Mouse (Mus musculus) midbrain, embryonic 13.5 days (tissue): ENCODE data around the gene Lcn3. TPM values are rescaled to one million over a fixed set of nuclear protein-coding genes. Genes with fewer than 3 reads are reported as not detected.
"Not testable (repeated sequence)": the region's sequence is repeated elsewhere in the genome, so short reads cannot be mapped to it uniquely, and the experiment has no call there.

ENCODE experiments used
- ATAC-seq: fragments of 200-750 bp; cut with Nextera tagmentation; 2 replicates; pipeline ENCODE4 v1.8.0; 2017; ENCODE audit warnings: mild to moderate bottlenecking, moderate TSS enrichment, moderate library complexity
- H3K27ac ChIP-seq: fragments of 300-500 bp; sonication (generic); 2 replicates; pipeline ENCODE4 v1.5.1; 2015; ENCODE audit warnings: inconsistent platforms, mild to moderate bottlenecking, moderate library complexity
- H3K27me3 ChIP-seq: fragments of 300-500 bp; sonication (generic); 2 replicates; pipeline ENCODE4 v1.6.1; 2015; ENCODE audit warnings: mild to moderate bottlenecking, inconsistent platforms
- H3K36me3 ChIP-seq: fragments of 300-500 bp; sonication (generic); 2 replicates; pipeline ENCODE4 v1.6.1; 2015; ENCODE audit warnings: mild to moderate bottlenecking, inconsistent platforms
- H3K4me1 ChIP-seq: fragments of 300-500 bp; sonication (generic); replicated peaks from 2 replicates; pipeline ENCODE4 v1.6.1; 2015; ENCODE audit warnings: inconsistent platforms
- H3K4me2 ChIP-seq: fragments of 300-500 bp; sonication (generic); replicated peaks from 2 replicates; pipeline ENCODE4 v1.6.1; 2015; ENCODE audit warnings: moderate library complexity, mild to moderate bottlenecking, inconsistent platforms
- H3K4me3 ChIP-seq: fragments of 300-500 bp; sonication (generic); replicated peaks from 2 replicates; pipeline ENCODE4 v1.5.1; 2015; ENCODE audit warnings: mild to moderate bottlenecking, inconsistent platforms
- H3K9ac ChIP-seq: fragments of 300-500 bp; sonication (generic); replicated peaks from 2 replicates; pipeline ENCODE4 v1.6.1; 2015; ENCODE audit warnings: mild to moderate bottlenecking, inconsistent platforms
- H3K9me3 ChIP-seq: fragments of 300-500 bp; sonication (generic); 2 replicates; pipeline ENCODE4 v1.6.1; 2016; ENCODE audit warnings: mild to moderate bottlenecking, inconsistent platforms
- WGBS: fragments of 180-500 bp; shearing (Covaris S2); methylation state at CpG from one replicate; pipeline ENCODE4 v1.1.7; 2015; 5-methylcytosine and 5-hydroxymethylcytosine counted together
- polyA plus RNA-seq: library from polyadenylated mRNA; unstranded; fragments of >200 nt; fragmentation: Nextera tagmentation; extraction: Ambion mirVana; gene quantifications from 2 replicates; pipeline ENCODE4 v1.2.1, GENCODE M21; 2015

Gene Lcn3
- polyA plus RNA-seq, 1 experiment from 2014 or later: not detected

DNA sequence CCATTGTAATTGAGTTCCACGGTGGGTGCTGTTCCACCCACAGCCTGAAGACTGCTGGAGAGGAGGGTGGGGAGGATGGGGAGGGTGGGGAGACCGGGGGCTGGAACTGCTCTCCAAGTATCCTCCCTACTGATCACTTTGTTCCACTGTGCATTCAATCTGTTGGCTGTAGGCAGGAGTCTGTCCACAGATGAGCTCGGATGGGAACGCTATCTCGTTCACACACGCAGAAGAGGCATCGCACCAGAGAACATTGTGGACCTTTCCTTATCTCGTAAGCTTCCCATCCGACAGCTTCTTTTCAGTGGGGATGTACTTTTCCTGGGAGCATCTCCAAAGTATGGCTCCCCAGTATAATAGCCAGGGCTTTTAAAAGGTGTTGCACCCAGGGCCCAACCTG lies 13.7 kb downstream of the Lcn3 start:
- 91% methylated on average over 9 of the region's 9 CpGs for WGBS
- Histone ChIP-seq H3K9ac (no peak overlapping the region), H3K27ac (no peak overlapping the region), H3K27me3 (no peaks in the 10 kb centered on the region), H3K4me1 (no peaks in the 10 kb centered on the region), H3K4me3 (no peak overlapping the region), H3K4me2 (no peak overlapping the region), H3K9me3 (no peaks in the 10 kb centered on the region), H3K36me3 (no peaks in the 10 kb centered on the region)
- no peak for ATAC-seq

DNA sequence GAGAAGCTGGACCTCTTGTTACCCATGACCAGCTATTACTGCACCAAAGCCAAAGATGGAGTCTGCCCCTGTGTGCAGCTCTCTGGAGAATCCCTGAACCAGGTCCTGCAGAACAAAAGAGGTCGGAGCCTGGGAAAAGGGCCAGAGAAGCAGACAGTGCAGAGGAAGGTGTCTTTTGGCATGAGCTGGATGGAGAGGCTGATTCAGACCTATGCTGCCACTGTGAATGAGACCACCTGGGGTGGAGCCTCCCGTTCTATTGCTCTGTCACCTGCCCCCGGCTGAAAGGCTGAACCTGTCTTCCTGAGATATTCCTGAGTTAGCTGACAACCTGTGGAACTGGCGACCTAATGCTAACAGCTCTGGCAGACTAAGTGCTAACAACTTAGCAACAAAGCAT lies 15.6 kb downstream of the Lcn3 start:
- no peaks in the 10 kb centered on the region for H3K4me1 ChIP-seq
- H3K36me3 ChIP-seq: no peaks in the 10 kb centered on the region
- 74% methylated on average over 4 of the region's 4 CpGs for WGBS
- H3K4me2 ChIP-seq: no peak overlapping the region
- no peaks in the 10 kb centered on the region for H3K27me3 ChIP-seq
- H3K4me3 ChIP-seq: no peak overlapping the region
- no peak for ATAC-seq
- H3K9ac ChIP-seq: no peak overlapping the region
- H3K9me3 ChIP-seq: no peaks in the 10 kb centered on the region
- H3K27ac ChIP-seq: no peak overlapping the region

DNA sequence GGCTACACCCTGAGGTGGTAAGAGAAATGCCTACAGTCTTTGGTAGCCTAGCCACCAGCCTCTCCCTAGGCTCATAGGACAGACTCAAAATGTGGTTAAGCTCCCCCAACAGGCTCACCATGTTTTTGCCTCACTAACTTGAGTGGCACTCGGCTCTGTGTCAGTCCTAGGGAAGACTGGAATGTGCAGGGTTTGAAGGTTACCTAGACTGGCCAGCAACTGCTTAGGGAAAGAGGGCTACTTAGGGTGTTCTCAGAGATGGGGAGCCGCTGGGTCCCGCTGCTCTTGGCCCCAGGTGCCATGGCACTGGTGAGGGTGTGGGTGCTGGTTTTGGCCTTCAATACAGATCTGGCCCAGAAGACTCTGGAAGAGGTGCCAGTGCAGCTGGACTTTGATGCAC lies 16.6 kb downstream of the Lcn3 start, which contains the start of gene Gm13539:
Gene Gm13539, plus strand, starts transcription at position 301 of the 400 bp plus-strand sequence.
- no peaks in the 10 kb centered on the region for H3K36me3 ChIP-seq
- no peaks in the 10 kb centered on the region for H3K27me3 ChIP-seq
- no peak within 1 kb of the TSS for H3K4me3 ChIP-seq
- no peaks in the 10 kb centered on the region for H3K9me3 ChIP-seq
- H3K4me2 ChIP-seq: no peak within 1 kb of the TSS
- no peak within 1 kb of the TSS for H3K9ac ChIP-seq
- no peaks in the 10 kb centered on the region for H3K4me1 ChIP-seq
- no peak for ATAC-seq
- H3K27ac ChIP-seq: no peak within 1 kb of the TSS
- 88% methylated on average over 3 of the region's 3 CpGs for WGBS

DNA sequence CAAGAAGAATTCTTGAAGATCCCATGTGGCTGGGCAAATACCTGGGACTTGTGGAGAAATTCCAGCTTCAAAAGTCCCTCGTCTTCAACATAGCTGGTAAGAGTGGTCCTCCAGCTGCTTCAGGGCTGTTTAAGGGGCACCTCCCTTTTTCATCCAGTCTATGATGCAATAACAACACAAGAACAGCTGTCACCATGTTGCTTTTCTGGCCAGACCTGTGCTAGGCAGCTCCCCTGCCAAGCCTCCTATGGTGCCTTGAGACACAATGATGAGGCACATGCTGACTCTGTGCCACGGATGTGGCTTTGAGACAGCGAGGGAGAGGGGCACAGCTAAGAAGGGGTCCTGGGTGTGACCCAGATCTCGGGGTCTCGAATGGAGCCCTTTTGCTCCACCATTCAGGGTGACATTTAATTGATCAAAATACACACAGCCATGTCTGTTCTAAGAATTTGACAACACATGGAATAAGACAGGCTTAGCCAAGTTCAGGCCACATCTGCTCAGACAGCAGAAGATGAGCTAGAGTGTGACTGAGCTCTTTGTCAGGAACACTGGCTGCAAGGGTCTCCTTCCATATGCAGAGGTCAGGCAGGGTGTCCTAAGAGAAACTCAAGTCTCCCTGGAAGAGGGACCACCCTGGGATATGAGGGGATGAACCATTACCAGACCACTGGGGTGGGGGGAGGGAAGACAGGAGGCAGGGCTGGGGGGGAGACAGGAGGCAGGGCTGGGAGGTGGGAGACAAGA lies 20.4 kb downstream of the Lcn3 start:
- H3K4me2 ChIP-seq: no peak overlapping the region
- H3K9me3 ChIP-seq: no peaks in the 10 kb centered on the region
- H3K27me3 ChIP-seq: no peaks in the 10 kb centered on the region
- 78% methylated on average over 5 of the region's 5 CpGs for WGBS
- no peak overlapping the region for H3K27ac ChIP-seq
- no peak overlapping the region for H3K4me3 ChIP-seq
- H3K9ac ChIP-seq: no peak overlapping the region
- no peak for ATAC-seq
- H3K4me1 ChIP-seq: no peaks in the 10 kb centered on the region
- no peaks in the 10 kb centered on the region for H3K36me3 ChIP-seq

DNA sequence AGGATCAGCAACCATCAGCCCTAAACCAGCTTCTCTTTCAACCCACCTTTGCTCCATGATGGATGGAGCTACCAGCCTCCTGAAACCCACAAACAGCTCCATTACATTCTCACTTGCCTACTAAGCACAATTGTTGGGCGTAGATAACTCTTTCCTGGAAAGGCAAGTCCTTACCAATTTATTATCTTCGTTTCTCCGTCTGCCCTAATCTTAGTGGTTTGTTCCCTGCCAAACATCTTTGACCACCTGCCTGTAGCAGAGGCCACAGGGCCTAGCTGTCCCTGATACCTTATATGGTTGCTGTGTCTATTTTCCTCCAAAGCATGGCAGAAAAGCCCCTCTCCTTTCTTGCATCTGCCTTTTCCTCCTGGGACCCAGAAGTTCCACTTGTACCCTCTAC lies 23.7 kb downstream of the Lcn3 start:
- no peaks in the 10 kb centered on the region for H3K36me3 ChIP-seq
- no peak overlapping the region for H3K4me3 ChIP-seq
- no peak for ATAC-seq
- H3K9me3 ChIP-seq: no peaks in the 10 kb centered on the region
- H3K27ac ChIP-seq: no peak overlapping the region
- H3K4me2 ChIP-seq: no peak overlapping the region
- H3K4me1 ChIP-seq: no peaks in the 10 kb centered on the region
- 93% methylated on average over 3 of the region's 3 CpGs for WGBS
- no peaks in the 10 kb centered on the region for H3K27me3 ChIP-seq
- no peak overlapping the region for H3K9ac ChIP-seq

DNA sequence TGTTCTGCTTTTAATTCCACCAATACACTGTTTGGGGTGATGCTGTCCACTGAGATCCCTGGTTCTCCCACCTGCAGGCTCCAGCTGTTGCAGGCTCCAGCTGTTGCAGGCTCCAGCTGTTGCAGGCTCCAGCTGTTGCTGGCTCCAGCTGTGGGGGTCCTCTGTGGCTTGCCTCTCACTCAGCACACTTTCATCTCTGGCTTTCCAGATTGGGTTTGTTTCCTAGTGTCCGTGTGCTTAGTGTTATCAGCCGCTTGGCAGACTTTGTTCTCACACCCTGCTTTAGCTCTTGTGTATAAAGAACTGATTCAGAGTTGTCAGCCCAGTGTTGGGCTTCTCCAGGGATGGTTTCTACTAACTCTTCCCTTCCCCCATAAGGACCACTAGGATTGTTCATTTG lies 32.3 kb downstream of the Lcn3 start:
- H3K9ac ChIP-seq: no peak overlapping the region
- no peaks in the 10 kb centered on the region for H3K27me3 ChIP-seq
- no peak overlapping the region for H3K4me3 ChIP-seq
- H3K4me1 ChIP-seq: peaks cover 11% of the 10 kb centered on the region
- ATAC-seq: no peak
- H3K36me3 ChIP-seq: no peaks in the 10 kb centered on the region
- no peak overlapping the region for H3K4me2 ChIP-seq
- 37% methylated on average over 2 of the region's 2 CpGs for WGBS
- H3K9me3 ChIP-seq: no peaks in the 10 kb centered on the region
- no peak overlapping the region for H3K27ac ChIP-seq

DNA sequence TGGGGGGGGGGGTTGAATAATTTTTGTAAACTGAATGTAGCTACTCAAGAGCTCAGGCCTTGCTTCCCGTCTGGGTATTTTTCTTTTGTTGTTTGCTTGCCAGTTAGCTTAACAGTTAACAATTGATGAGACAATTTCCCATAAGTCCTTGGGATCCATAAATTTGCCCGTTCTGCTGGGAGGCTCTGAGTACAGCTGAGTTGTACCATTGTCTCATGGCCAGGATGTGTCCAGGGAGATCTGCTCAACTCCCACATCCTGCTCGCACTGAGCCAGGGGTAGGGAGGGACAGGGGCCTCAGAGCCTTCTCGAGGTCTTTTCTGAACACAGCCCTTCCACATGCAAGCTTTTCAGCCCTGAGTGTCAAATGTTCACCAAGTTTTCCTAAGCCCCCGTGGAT lies 32.7 kb downstream of the Lcn3 start:
- WGBS: 36% methylated on average over 5 of the region's 5 CpGs
- peaks cover 11% of the 10 kb centered on the region for H3K4me1 ChIP-seq

DNA sequence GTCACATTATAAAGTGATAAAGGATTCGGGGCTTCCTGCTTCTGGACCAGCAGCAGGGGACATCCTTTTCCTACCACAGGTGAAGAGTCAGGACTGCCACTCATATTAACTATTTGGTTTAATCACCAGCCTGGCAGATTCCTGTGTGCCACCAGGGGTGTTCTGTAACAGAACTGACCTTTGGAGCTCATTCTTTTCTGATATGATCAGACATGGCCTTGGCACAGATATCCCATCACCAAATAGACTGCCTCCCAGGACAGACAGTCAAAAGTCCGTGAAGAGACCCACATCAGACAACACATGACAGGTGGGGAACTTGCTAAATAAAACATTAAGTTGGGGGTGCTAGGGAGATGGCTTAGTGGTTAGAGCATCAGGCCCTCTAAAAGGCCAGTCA lies 46.3 kb downstream of the Lcn3 start:
- no peak for ATAC-seq
- no peak overlapping the region for H3K27ac ChIP-seq
- H3K4me2 ChIP-seq: no peak overlapping the region
- WGBS: 77% methylated on average over 2 of the region's 2 CpGs
- no peaks in the 10 kb centered on the region for H3K27me3 ChIP-seq
- H3K9me3 ChIP-seq: no peaks in the 10 kb centered on the region
- H3K4me1 ChIP-seq: no peaks in the 10 kb centered on the region
- no peak overlapping the region for H3K4me3 ChIP-seq
- H3K36me3 ChIP-seq: no peaks in the 10 kb centered on the region
- H3K9ac ChIP-seq: no peak overlapping the region

More for the DNA sequence above, 32.7 kb downstream of the Lcn3 start:
- Histone ChIP-seq H3K36me3 (no peaks in the 10 kb centered on the region), H3K9ac (no peak overlapping the region), H3K27me3 (no peaks in the 10 kb centered on the region), H3K27ac (no peak overlapping the region), H3K9me3 (no peaks in the 10 kb centered on the region), H3K4me2 (no peak overlapping the region), H3K4me3 (no peak overlapping the region)
- ATAC-seq: no peak

DNA sequence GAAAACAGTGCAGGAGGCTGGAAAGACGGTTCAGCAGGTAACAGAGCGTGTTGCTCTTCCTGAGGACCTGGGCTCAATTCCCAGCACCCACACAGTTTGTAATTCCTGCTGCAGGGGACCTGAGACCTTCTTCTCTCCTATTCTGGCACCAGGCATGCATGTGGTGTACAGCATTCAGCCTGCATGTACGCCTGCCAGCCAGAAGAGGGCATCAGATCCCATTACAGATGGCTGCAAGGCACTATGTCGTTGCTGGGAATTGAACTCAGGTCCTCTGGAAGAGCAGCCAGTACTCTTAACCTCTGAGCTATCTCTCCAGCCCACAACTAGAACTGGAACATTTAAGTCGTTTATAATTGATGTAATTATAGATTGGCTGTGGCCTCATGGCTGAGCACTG lies 48.0 kb downstream of the Lcn3 start:
- H3K27ac ChIP-seq: no peak overlapping the region
- no peaks in the 10 kb centered on the region for H3K4me1 ChIP-seq
- H3K27me3 ChIP-seq: no peaks in the 10 kb centered on the region
- H3K9ac ChIP-seq: no peak overlapping the region
- no peak overlapping the region for H3K4me3 ChIP-seq
- H3K9me3 ChIP-seq: no peaks in the 10 kb centered on the region
- no peak overlapping the region for H3K4me2 ChIP-seq
- no peaks in the 10 kb centered on the region for H3K36me3 ChIP-seq
- no peak for ATAC-seq
- 82% methylated on average over 5 of the region's 5 CpGs for WGBS

DNA sequence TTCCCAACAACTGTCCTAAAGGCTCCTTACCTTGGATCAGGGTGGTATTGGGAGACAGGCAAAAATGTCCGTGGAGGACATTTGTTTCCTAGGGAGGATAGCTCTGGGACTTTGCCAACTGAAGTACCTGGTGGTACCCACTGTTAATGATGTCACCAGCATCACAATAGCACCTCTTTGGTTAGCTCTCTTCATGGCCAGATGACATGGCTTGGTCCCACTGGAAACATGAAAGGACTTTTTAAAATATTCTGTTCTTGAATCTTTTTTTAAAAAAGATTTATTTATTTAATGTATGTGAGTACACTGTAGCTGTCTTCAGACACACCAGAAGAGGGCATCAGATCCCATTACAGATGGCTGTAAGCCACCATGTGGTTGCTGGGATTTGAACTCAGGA lies 50.4 kb downstream of the Lcn3 start, which contains the start of gene Glt6d1:
Gene Glt6d1, minus strand, starts transcription at position 101 of the 400 bp plus-strand sequence.
- H3K27ac ChIP-seq, H3K4me2 ChIP-seq, ATAC-seq, H3K36me3 ChIP-seq, H3K4me3 ChIP-seq, H3K9ac ChIP-seq, H3K27me3 ChIP-seq, H3K9me3 ChIP-seq, H3K4me1 ChIP-seq: not testable (repeated sequence)
- 79% methylated on average over 1 of the region's 1 CpGs for WGBS

Other genes with a start within 250 kb of the Lcn3 start
- gene Traf2, start 218.6 kb upstream of the Lcn3 start, polyA plus RNA-seq: 22.9 and 24.1 TPM in 2 replicates
- 387 and 406 TPM in 2 replicates for gene Edf1, start 207.7 kb upstream of the Lcn3 start, polyA plus RNA-seq
- 3.2 and 6.8 TPM in 2 replicates for gene Mamdc4, start 190.7 kb upstream of the Lcn3 start, polyA plus RNA-seq
- 190 and 193 TPM in 2 replicates for gene Phpt1, start 190.3 kb upstream of the Lcn3 start, polyA plus RNA-seq
- 3.5 and 5.7 TPM in 2 replicates for gene Ajm1, start 183.8 kb upstream of the Lcn3 start, polyA plus RNA-seq
- 67.2 and 75.9 TPM in 2 replicates for gene Rabl6, start 157.0 kb upstream of the Lcn3 start, polyA plus RNA-seq
- 0.24 and 0.47 TPM in 2 replicates for gene Ccdc183, start 147.9 kb upstream of the Lcn3 start, polyA plus RNA-seq
- 27.5 and 32.3 TPM in 2 replicates for gene Tmem141, start 143.6 kb upstream of the Lcn3 start, polyA plus RNA-seq
- gene Fcna, start 137.5 kb upstream of the Lcn3 start, polyA plus RNA-seq: 1.1 and 1.8 TPM in 2 replicates
- not detected in 2 replicates for gene Lcn8, start 112.4 kb upstream of the Lcn3 start, polyA plus RNA-seq
- not detected in 2 replicates for gene Lcn5, start 107.6 kb upstream of the Lcn3 start, polyA plus RNA-seq
- gene Lcn6, start 88.8 kb upstream of the Lcn3 start, polyA plus RNA-seq: not detected in 2 replicates
- gene Lcn10, start 82.8 kb upstream of the Lcn3 start, polyA plus RNA-seq: not detected in 2 replicates
- not detected in 2 replicates for gene Obp2a, start 65.5 kb upstream of the Lcn3 start, polyA plus RNA-seq
- 98.4 and 100 TPM in 2 replicates for gene Bmyc, start 58.8 kb upstream of the Lcn3 start, polyA plus RNA-seq
- not detected in 2 replicates for gene Obp2b, start 28.6 kb upstream of the Lcn3 start, polyA plus RNA-seq
- not detected in 2 replicates for gene Lcn11, start 11.4 kb downstream of the Lcn3 start, polyA plus RNA-seq
- gene Gm13539, start 16.7 kb downstream of the Lcn3 start, polyA plus RNA-seq: not detected in 2 replicates
- not detected in 2 replicates for gene Glt6d1, start 50.3 kb downstream of the Lcn3 start, polyA plus RNA-seq
- not detected in 2 replicates for gene Lcn9, start 57.6 kb downstream of the Lcn3 start, polyA plus RNA-seq
- not detected in 2 replicates for gene Sohlh1, start 81.7 kb downstream of the Lcn3 start, polyA plus RNA-seq
- 4.4 and 5.9 TPM in 2 replicates for gene Kcnt1, start 98.2 kb downstream of the Lcn3 start, polyA plus RNA-seq
- gene Camsap1, start 217.7 kb downstream of the Lcn3 start, polyA plus RNA-seq: 49.6 and 59.1 TPM in 2 replicates